Mouse (Mus musculus) heart, postnatal 0 days (tissue): Measurements from ENCODE around the gene Esf1.

ENCODE experiments used
- CTCF ChIP-seq: IDR thresholded peaks from 2 replicates; pipeline ENCODE4 v1.5.1; 2016; ENCODE audit warnings: antibody characterized with exemption, control low read depth, low read depth
- EP300 ChIP-seq: IDR thresholded peaks from 2 replicates; pipeline ENCODE4 v1.6.1; 2016; ENCODE audit warnings: antibody characterized with exemption, low read depth

DNA sequence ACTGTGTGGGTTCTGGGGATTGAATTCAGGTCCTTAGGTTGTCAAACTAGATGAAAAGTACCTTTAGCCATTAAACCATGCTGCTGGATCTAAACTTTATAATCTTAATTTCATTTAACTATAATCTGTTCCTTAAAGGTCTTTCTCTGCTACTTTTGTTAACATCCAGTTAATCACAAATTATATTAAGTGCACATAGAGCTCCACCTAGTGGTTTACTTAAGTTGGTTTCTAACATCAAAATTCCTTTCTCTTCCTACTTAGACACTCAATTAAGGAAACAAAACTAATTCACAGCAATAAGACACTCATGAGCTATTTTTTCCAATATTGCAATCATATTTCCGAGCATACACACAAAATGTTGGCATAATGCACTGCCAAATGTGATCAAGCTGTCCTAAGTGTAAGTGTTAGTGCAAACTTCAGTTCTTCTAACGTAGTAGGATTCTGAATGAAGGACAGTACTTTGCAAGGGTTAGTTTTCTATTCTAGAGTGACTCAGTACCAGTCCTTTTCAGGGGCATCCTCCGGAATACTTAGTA, 11.1 kb downstream of the Esf1 start:
- peak; percentile 50 for TF ChIP-seq CTCF
- no peak for TF ChIP-seq EP300
